Mouse (Mus musculus): ENCODE data around the gene Ccdc162. TPM values are rescaled to one million over a fixed set of nuclear protein-coding genes. Genes with fewer than 3 reads are reported as not detected.

Ccdc162 gene
- total RNA-seq, 1 experiment from 2014 or later, result not detected

DNA sequence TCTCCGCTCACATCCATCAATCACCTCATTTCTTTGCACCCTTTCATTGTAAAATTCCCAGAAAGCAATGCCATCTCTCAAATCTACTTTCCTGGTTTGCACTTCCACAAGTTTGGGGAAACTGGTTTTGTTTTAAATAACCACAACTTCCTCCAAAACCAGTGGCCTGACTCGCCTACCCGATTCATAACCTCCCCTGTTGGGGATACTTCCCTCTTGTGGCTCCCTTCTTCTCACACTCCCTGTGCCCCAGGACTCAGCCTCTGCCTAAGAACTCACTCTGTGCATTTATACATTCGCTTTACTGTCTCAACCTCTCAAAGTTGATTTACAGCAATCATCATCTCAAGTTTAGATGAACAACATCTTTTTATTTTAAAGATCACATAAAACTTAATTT is 145.4 kb downstream of the Ccdc162 start:
- peak; percentile 50 to 68; a peak in 3 of 4 replicates for ATAC-seq (replicated peaks in 1 of 2; ENCODE audit: insufficient read depth in 1 of 2, low FRiP score in 2 of 2, low TSS enrichment in 1 of 2, low read depth in 1 of 2, poor library complexity in 2 of 2, severe bottlenecking in 2 of 2)

DNA sequence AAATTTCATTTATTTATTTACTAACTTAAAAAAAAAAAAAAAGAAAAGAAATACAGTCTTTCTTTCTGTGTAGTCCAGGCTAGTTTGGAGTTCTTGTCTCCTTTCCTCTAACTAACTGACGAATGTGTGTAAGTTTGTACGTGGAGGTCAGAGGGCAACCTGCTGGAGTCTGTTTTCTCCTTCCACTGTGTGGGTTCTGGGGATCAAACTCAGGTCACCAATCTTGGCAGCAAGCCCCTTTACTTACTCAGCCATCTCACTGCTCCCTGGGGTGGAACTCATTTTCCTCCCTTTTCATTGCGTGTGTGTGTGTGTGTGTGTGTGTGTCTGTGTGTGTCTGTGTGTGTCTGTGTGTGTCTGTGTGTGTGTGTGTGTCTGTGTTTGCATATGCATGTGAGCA is 148.1 kb downstream of the Ccdc162 start:
- ATAC-seq (replicated peaks in 1 of 2; ENCODE audit: insufficient read depth in 1 of 2, low FRiP score in 2 of 2, low TSS enrichment in 1 of 2, low read depth in 1 of 2, poor library complexity in 2 of 2, severe bottlenecking in 2 of 2), result no peak

DNA sequence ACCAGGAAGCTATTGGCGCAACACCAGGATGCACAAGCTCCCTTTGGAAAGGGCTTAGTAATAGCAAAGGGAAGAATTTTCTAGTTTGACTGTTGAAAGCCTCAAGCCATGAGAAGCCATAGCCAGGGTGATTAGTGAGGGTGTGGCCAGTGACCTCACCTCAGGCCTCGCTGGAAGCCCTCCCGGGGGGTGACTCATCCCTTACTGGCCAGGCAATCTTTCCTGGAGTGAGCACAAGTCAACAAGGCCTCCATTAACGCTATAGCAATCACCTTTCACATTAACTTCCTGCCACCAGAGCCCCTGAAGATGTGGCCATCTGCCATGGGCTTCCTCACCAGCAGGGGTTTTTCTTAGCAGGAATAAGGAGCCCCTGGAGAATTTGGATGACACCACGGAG is 151.3 kb downstream of the Ccdc162 start:
- ATAC-seq (replicated peaks in 1 of 2; ENCODE audit: insufficient read depth in 1 of 2, low FRiP score in 2 of 2, low TSS enrichment in 1 of 2, low read depth in 1 of 2, poor library complexity in 2 of 2, severe bottlenecking in 2 of 2), result no peak

DNA sequence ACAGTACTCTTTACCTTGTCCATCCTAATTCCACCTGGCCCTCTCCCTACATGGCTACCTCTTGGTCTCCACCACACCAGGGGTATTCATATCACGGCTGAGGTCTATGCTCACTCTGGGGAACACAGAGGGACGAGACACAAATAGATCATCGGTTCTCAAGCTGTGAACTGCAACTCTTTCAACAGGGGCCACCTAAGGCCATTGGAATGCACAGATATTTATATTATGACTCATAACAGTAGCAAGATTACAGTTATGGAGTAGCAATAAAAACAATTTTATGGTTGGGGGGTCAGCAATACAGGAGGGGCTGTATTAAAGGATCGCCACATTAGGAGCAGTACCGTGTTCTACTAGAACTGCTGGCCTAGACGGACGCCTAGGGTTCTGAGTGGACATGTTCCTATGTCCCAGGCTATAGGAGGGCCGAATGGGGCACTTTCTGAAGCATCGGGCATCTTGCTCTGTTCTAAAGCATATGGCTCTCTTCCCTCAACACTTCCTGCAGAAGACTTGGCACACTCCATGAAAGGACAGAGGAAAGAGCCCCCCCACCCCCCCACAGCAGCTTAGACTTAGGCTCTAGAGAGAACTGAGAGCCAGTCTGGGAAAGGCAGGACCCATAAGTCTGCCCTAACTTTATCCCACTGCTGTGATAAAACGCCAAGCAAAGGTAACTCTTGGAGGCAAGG is 154.6 kb downstream of the Ccdc162 start:
- no peak for ATAC-seq (replicated peaks in 1 of 2; ENCODE audit: insufficient read depth in 1 of 2, low FRiP score in 2 of 2, low TSS enrichment in 1 of 2, low read depth in 1 of 2, poor library complexity in 2 of 2, severe bottlenecking in 2 of 2)

DNA sequence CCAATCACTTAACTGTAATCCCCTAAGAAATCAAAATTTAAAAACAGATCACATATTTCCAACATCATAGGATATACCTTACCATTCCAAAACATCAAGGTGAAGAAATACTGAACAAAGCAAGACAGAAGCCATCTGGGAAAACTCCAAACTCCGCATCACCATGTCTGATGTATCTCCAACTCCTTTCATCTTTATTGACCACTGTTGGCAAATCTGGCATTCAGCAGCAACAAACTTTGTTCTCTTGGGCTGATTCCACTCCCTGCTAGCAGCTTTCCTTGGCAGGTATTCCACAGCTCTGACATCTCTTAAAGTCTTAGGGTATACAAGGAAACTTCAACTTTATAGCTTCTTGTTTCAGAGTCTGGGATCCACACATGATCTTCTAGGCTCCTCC is 158.0 kb downstream of the Ccdc162 start:
- no peak for ATAC-seq (replicated peaks in 1 of 2; ENCODE audit: insufficient read depth in 1 of 2, low FRiP score in 2 of 2, low TSS enrichment in 1 of 2, low read depth in 1 of 2, poor library complexity in 2 of 2, severe bottlenecking in 2 of 2)

DNA sequence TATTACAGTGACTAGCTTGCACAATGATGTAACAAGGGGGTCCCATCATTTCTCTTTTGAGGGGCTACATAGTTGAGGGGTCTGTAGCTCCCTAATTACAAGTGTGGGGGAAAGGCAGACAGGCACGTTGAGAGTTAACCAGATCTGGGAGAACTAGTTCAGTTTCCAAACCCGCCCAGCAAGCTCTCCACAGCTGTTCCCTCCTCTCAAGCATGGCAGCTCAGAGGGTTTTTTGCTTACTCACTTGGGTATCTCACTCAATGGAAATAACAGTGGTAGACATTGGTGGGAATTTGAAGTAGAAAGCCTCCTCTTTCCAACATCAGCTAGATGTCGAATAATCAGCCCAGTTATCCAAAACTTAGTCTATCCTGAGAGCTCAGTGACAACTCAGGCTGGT is 161.4 kb downstream of the Ccdc162 start:
- no peak for ATAC-seq (replicated peaks in 1 of 2; ENCODE audit: insufficient read depth in 1 of 2, low FRiP score in 2 of 2, low TSS enrichment in 1 of 2, low read depth in 1 of 2, poor library complexity in 2 of 2, severe bottlenecking in 2 of 2)

DNA sequence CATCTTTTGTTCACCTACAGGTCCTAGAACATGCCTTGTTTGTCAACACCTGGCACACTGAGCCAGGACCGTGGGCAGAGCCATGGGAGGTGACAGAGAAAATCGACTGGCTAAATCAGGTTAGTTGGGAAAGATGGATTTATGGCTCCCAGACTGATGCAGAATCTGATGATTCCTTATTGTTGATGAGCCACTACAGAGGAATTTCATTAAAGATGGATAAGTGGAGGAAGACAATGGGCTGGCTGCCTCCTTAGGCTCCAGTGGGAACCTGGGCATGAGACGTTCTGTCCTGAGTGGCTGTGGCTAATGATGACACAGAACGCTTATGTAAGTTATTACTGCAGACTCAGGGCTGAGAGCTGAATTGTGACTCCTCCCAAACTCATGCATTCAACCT is 162.7 kb downstream of the Ccdc162 start:
- ATAC-seq (replicated peaks in 1 of 2; ENCODE audit: insufficient read depth in 1 of 2, low FRiP score in 2 of 2, low TSS enrichment in 1 of 2, low read depth in 1 of 2, poor library complexity in 2 of 2, severe bottlenecking in 2 of 2), result no peak

DNA sequence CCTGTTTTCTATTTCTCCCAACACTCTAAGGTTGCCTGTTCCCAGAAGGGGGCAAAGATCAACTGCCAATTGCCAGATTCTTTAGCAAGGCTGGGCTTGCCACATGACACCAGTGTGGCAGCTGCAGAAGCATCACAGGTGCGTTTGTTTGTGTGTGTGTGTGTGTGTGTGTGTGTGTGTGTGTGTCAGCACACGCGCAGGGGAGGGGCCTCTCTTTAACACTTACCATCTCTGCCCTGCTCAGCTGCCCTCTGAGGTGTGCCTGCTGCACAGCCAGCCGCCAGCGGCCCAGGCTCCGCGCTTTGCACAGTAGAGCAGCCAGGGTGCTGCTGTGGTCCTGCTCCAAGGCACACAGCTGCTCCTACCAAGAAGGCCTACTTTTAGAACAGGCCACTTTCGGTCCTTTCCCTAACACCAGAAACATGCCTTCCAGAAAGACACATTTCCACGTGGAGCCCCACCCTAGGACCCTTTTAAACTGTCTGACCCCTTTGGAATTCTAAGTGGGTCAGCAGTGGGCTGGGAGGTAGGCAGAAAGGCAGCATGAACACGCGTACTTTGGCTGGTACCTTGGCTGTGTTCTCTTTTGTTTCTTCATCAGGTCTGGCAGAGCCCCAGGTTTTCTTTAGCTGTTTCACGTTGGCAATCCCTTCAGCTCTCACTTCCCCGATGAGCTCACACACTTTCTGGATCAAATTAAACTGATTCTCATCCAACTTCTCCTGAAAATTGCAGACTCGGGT is 163.4 kb downstream of the Ccdc162 start:
- no peak for ATAC-seq (replicated peaks in 1 of 2; ENCODE audit: insufficient read depth in 1 of 2, low FRiP score in 2 of 2, low TSS enrichment in 1 of 2, low read depth in 1 of 2, poor library complexity in 2 of 2, severe bottlenecking in 2 of 2)

DNA sequence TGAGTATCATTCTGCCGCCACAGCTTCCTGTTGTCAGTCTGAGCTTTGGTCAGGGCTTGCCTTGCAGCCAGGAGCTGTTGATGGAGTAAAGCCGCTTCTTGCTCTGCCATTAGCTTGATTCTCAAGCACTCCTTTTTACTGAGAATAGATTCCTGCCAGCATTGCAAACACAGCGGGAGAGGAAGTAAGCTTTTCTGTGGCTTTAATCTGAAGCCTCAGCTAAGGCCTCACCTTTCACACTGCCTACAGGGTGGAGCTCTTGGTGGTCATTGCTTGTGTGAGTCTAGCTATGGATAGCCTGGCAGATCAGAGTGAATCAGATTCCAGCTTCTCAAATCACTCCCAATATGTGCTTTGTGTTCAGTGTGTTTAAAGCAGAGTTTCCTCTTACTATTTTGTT is 164.1 kb downstream of the Ccdc162 start:
- peak; percentile 22 to 29; a peak in 2 of 4 replicates for ATAC-seq (replicated peaks in 1 of 2; ENCODE audit: insufficient read depth in 1 of 2, low FRiP score in 2 of 2, low TSS enrichment in 1 of 2, low read depth in 1 of 2, poor library complexity in 2 of 2, severe bottlenecking in 2 of 2)

DNA sequence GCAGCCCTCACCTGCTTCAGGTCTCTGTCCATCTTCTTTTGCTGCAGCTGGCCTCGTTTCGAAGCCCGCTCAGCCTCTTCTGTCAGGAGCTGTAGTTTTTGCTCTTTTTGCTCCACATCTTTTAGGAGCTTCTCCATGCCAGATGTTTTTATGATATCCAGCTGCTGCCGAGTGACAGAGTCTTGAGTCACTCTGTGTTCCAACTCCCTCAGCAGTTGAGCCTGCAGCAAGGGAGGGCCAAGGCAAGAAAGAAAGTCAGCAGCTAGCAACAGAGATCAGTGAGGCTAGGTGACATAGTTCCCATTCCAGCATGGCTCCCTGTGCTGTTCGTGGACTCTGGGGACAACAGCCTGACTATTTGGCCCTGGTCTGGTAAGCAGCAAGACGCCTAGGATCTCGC is 165.7 kb downstream of the Ccdc162 start:
- no peak for ATAC-seq (replicated peaks in 1 of 2; ENCODE audit: insufficient read depth in 1 of 2, low FRiP score in 2 of 2, low TSS enrichment in 1 of 2, low read depth in 1 of 2, poor library complexity in 2 of 2, severe bottlenecking in 2 of 2)

DNA sequence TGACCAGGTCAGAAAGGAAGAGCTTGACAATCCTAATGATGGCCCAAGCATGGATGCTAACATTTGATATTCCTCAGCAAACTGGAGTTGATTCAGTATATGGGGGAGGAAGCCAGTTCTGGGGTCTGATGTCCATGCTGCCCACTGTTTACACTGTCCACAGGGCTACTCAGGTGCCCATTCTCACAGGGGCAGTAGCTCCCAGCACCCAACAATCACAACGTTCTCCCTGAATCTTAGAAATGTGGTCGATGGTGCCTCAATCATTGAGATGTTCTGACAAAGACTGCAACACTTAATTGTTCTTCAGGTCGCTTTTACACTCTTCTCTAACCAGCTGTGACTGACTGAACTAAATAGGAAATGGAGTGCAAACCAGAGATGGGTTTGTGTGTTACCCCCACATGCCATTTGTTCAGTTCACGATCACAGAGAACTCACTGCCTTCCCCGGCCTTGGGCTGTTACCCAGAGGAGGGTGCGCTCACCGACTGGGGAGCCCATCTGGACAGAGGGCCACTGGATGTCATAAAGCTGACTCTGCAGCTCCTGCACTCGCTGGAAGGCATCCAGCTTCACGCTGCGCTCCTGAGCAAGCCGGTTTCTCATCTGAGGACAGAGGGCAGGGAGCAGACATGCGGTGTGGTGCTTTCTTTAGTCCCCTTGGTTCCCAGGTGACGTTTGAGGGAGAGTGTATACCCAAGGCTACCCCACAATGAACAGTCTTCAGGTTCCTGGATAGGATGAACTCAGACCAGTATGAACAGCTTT is 169.9 kb downstream of the Ccdc162 start:
- no peak for ATAC-seq (replicated peaks in 1 of 2; ENCODE audit: insufficient read depth in 1 of 2, low FRiP score in 2 of 2, low TSS enrichment in 1 of 2, low read depth in 1 of 2, poor library complexity in 2 of 2, severe bottlenecking in 2 of 2)

DNA sequence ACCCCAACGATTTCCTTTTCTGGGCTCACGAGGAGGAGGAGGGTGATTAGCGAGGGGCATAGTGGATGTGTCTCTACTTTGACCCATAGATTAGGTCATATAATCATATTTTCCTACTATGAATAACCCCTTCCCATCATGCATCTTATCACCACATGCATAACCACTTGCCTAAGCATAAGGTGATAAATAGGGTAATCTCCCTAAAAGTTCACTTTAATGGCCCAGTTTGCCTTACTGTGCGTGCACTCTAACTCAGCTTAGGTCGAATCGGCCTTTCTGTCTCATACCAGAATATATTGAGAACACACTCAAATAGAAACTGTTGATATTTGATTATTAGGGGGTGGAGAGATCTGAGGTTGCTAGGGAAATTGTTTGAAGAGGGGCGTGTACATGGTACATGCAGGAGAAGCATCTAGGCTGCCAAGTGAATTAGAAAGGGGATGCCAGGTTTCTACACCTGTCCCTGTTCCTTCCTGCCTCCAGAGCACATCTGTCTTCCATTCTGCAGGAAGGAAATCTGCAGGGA is 171.1 kb downstream of the Ccdc162 start:
- no peak for ATAC-seq (replicated peaks in 1 of 2; ENCODE audit: insufficient read depth in 1 of 2, low FRiP score in 2 of 2, low TSS enrichment in 1 of 2, low read depth in 1 of 2, poor library complexity in 2 of 2, severe bottlenecking in 2 of 2)

DNA sequence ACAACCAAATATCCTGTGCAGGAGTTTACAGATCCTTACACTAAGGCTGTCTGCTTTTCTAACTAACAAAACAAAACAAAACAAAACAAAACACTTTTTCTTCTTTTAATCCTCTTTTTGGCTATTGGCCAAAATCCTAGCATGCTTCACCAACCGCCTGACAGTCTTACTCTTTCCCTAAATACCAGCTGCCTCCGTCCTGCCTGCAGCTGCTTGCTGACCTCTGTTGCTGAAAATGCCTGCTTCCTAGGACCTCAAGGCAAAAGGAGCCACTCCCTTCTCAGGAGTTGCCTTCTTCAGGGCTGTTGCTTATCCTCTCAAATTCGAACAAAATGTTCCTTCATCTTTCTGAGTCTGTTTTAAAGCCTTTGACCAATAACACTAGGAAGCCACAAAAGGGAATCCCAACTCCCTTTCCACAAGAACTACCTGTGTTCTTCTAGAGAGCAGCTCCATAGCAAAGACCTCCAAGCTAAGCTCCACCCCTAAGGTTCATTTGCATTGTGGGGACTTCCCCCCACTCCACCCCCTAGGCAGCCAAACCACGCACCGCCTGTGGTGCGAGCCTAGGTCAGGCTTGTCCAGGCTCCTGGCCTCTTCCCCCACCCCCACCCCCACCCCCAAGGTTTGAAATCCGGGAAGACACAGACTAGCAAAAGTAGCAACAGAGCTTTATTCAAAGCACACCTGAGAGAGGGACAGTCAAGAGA is 171.8 kb downstream of the Ccdc162 start:
- ATAC-seq (replicated peaks in 1 of 2; ENCODE audit: insufficient read depth in 1 of 2, low FRiP score in 2 of 2, low TSS enrichment in 1 of 2, low read depth in 1 of 2, poor library complexity in 2 of 2, severe bottlenecking in 2 of 2), result peak; percentile 56 to 62; a peak in 2 of 4 replicates

DNA sequence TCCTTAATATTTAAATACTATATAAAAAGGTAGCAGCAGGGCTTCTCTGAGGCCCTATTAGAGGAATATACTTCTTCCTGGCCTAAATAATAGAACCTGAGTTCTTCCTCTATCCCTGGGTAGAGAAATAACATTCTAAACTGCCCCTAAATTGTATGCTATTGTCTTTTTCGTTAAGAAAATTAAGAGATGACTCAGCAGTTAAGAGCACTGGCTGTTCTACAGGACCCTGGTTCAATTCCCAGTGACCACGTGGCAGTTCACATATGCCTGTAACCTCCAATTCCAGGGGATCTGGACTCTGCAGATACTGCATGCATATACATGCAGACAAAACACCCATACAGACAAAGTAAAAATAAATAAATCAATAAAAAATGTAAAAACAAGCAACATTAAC is 172.6 kb downstream of the Ccdc162 start:
- ATAC-seq (replicated peaks in 1 of 2; ENCODE audit: insufficient read depth in 1 of 2, low FRiP score in 2 of 2, low TSS enrichment in 1 of 2, low read depth in 1 of 2, poor library complexity in 2 of 2, severe bottlenecking in 2 of 2), result no peak

DNA sequence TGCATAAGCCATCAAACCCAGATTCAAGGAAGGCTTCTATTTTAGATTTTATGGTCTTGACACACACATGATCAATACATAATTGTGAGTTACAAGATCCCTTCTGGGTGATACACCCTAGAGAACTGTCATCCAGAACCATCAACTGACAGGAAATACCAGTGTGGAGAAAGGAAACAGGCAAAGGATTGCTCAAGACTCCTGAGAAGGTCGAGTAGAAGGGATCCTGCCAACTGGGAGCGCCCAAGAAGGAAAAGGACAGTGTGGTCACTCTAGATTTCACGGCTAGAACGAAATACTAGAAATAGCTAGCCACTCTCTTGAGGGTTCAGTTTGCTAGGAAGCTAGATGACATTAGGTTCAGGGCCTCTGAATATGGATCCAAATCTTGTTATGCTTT is 173.0 kb downstream of the Ccdc162 start:
- no peak for ATAC-seq (replicated peaks in 1 of 2; ENCODE audit: insufficient read depth in 1 of 2, low FRiP score in 2 of 2, low TSS enrichment in 1 of 2, low read depth in 1 of 2, poor library complexity in 2 of 2, severe bottlenecking in 2 of 2)

DNA sequence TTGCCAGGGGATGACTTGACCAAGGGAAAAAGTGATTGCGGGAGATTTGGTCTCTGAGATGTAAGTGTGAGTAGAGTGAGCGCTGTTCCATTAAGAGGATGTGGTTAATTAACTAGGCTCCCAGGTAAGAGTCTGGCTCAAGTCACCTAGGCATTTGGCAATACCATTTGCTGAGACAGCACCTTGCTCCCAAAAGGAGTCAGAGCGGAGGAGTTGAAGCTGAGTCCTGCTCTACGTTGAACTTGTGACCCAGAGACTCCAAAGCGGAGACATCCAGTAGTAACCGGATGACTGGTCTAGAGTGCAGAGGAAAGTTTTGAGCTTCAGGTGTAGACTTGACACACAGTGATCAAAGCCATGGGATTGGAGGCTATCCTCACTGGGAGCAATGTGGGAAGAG is 174.4 kb downstream of the Ccdc162 start:
- ATAC-seq (replicated peaks in 1 of 2; ENCODE audit: insufficient read depth in 1 of 2, low FRiP score in 2 of 2, low TSS enrichment in 1 of 2, low read depth in 1 of 2, poor library complexity in 2 of 2, severe bottlenecking in 2 of 2), result no peak

DNA sequence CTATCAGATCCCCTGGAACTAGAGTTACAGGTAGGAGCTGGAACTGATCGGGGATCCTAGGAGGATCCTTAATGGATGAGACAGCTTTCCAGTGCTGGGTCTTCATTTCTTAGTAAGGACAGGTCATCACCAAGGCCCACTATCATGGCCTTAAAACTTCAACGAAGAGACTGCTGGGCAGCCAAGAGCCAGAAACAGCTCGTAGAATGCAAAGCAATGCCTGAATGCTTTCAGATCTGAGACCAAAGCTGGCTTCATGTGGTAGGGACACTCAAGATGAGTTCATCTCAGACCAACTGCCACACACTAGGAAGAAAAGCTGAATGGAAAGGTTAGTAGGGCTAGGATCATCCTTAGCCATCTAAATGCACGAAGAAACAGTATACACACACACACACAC is 177.4 kb downstream of the Ccdc162 start:
- ATAC-seq (replicated peaks in 1 of 2; ENCODE audit: insufficient read depth in 1 of 2, low FRiP score in 2 of 2, low TSS enrichment in 1 of 2, low read depth in 1 of 2, poor library complexity in 2 of 2, severe bottlenecking in 2 of 2), result no peak

DNA sequence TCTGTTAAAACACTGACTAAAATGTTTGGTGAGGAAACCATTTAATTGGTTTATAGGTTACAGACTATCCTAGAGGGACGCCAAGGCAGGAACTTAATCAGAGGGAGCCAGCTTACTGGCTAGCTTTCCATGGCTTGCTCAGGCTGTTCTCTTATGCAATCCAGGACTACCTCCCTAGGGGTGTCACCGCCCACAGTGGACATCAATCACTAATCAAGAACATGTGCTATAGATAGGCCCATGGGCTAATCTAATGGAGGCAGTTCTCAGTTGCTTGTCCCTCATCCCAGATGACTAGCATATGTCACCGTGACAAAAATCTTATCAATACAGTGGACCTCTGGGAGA is 178.5 kb downstream of the Ccdc162 start:
- ATAC-seq (replicated peaks in 1 of 2; ENCODE audit: insufficient read depth in 1 of 2, low FRiP score in 2 of 2, low TSS enrichment in 1 of 2, low read depth in 1 of 2, poor library complexity in 2 of 2, severe bottlenecking in 2 of 2), result no peak
